Mouse (Mus musculus) CH12.LX (cell line): Measurements from ENCODE around the gene Pcbp4. TPM values are rescaled to one million over a fixed set of nuclear protein-coding genes. Genes with fewer than 3 reads are reported as not detected.

Source experiments
- DNase-seq: peaks from one replicate; pipeline ENCODE4 v3.0.0-alpha.2; 2013; ENCODE audit errors: extremely low read depth
- H3K27ac ChIP-seq: 2 replicates; pipeline ENCODE4 v1.5.1; 2012; ENCODE audit warnings: low read depth, mild to moderate bottlenecking, control low read depth, moderate library complexity; ENCODE audit not compliant: insufficient read depth
- H3K27me3 ChIP-seq: replicated peaks from 2 replicates; pipeline ENCODE3; 2012; ENCODE audit warnings: inconsistent platforms
- H3K36me3 ChIP-seq, 2 experiments: replicated peaks in 1 of 2; 2 replicates each; pipeline versions ENCODE3 to v1.6.1; 2012; ENCODE audit warnings: inconsistent platforms in 1 of 2, low read length in 1 of 2, mild to moderate bottlenecking in 1 of 2, mixed read lengths in 1 of 2, moderate library complexity in 1 of 2; ENCODE audit not compliant: control insufficient read depth in 1 of 2, insufficient read depth in 1 of 2
- H3K4me1 ChIP-seq, 2 experiments: 2 replicates each; pipeline ENCODE4 v1.6.1; 2012; ENCODE audit warnings: inconsistent platforms in 1 of 2, moderate library complexity in 1 of 2; ENCODE audit not compliant: insufficient read depth in 2 of 2, control insufficient read depth in 1 of 2
- H3K4me2 ChIP-seq: 2 replicates; pipeline ENCODE4 v1.6.1; 2012; ENCODE audit warnings: low read depth, mild to moderate bottlenecking, control low read depth; ENCODE audit not compliant: poor library complexity, insufficient read depth, severe bottlenecking
- H3K4me3 ChIP-seq, 3 experiments: fragments of 150-350 bp in 1 of 3; sonication (generic) in 1 of 3; replicated peaks in 1 of 3; 2 replicates each; pipeline versions ENCODE3 to v1.5.1; 2011 to 2012; ENCODE audit warnings: low read depth in 2 of 3, low read length in 2 of 3, mild to moderate bottlenecking in 2 of 3, moderate library complexity in 2 of 3, control low read depth in 1 of 3, improper control_type of control experiment in 1 of 3, inconsistent platforms in 1 of 3, mixed read lengths in 1 of 3; ENCODE audit not compliant: poor library complexity in 1 of 3
- H3K79me2 ChIP-seq: replicated peaks from 2 replicates; pipeline ENCODE4 v1.6.1; 2012; ENCODE audit warnings: mild to moderate bottlenecking, moderate library complexity; ENCODE audit not compliant: control insufficient read depth, poor library complexity, insufficient read depth, severe bottlenecking; ENCODE audit errors: extremely low read depth
- H3K9ac ChIP-seq: 2 replicates; pipeline ENCODE4 v1.6.1; 2012; ENCODE audit warnings: low read depth, mild to moderate bottlenecking, control low read depth, moderate library complexity; ENCODE audit not compliant: insufficient read depth
- H3K9me3 ChIP-seq: replicated peaks from 2 replicates; pipeline ENCODE3; 2012; ENCODE audit warnings: low read length, inconsistent platforms, mixed read lengths
- BHLHE40 ChIP-seq: IDR thresholded peaks from 2 replicates; pipeline ENCODE4 v1.6.1; 2011; ENCODE audit warnings: mild to moderate bottlenecking, low read depth, low read length, improper control_type of control experiment
- CHD2 ChIP-seq: IDR thresholded peaks from 2 replicates; pipeline ENCODE4 v1.6.1; 2011; ENCODE audit warnings: low read length, improper control_type of control experiment
- E2F4 ChIP-seq: IDR thresholded peaks from 2 replicates; pipeline ENCODE4 v1.6.1; 2011; ENCODE audit warnings: low read depth, low read length, improper control_type of control experiment; ENCODE audit not compliant: insufficient replicate concordance
- ELF1 ChIP-seq: IDR thresholded peaks from 2 replicates; pipeline ENCODE4 v1.6.1; 2014; ENCODE audit warnings: low read depth, mild to moderate bottlenecking, inconsistent platforms, low read length, improper control_type of control experiment
- EP300 ChIP-seq: IDR thresholded peaks from 2 replicates; pipeline ENCODE4 v1.6.1; 2011; ENCODE audit warnings: low read length, improper control_type of control experiment
- ETS1 ChIP-seq: conservative IDR thresholded peaks from 2 replicates; pipeline ENCODE4 v1.6.1; 2012; ENCODE audit warnings: low read depth, mild to moderate bottlenecking, inconsistent platforms, low read length, improper control_type of control experiment, moderate library complexity
- GABPA ChIP-seq: IDR thresholded peaks from 2 replicates; pipeline ENCODE4 v1.6.1; 2012; ENCODE audit warnings: low read depth, low read length, improper control_type of control experiment, inconsistent platforms; ENCODE audit not compliant: insufficient replicate concordance
- HCFC1 ChIP-seq: IDR thresholded peaks from 2 replicates; pipeline ENCODE4 v1.6.1; 2012; ENCODE audit warnings: low read depth, mild to moderate bottlenecking, inconsistent platforms, low read length, improper control_type of control experiment
- IRF4 ChIP-seq: IDR thresholded peaks from 2 replicates; pipeline ENCODE4 v1.6.1; 2014; ENCODE audit warnings: low read depth, mild to moderate bottlenecking, inconsistent platforms, low read length, improper control_type of control experiment
- JUN ChIP-seq: IDR thresholded peaks from 2 replicates; pipeline ENCODE4 v1.6.1; 2011; ENCODE audit warnings: low read depth, mild to moderate bottlenecking, low read length, improper control_type of control experiment, moderate library complexity; ENCODE audit not compliant: insufficient read depth
- KAT2A ChIP-seq: IDR thresholded peaks from 2 replicates; pipeline ENCODE4 v1.6.1; 2012; ENCODE audit warnings: low read length, improper control_type of control experiment, inconsistent platforms; ENCODE audit not compliant: insufficient replicate concordance
- MAFK ChIP-seq: IDR thresholded peaks from 2 replicates; pipeline ENCODE4 v1.6.1; 2011; ENCODE audit warnings: low read length, improper control_type of control experiment; ENCODE audit not compliant: insufficient replicate concordance
- MAZ ChIP-seq: IDR thresholded peaks from 2 replicates; pipeline ENCODE4 v1.6.1; 2012; ENCODE audit warnings: low read depth, mild to moderate bottlenecking, inconsistent platforms, low read length, improper control_type of control experiment, moderate library complexity
- MYC ChIP-seq: IDR thresholded peaks from 2 replicates; pipeline ENCODE4 v1.6.1; 2011; ENCODE audit warnings: low read depth, mild to moderate bottlenecking, improper control_type of control experiment, low read length
- PAX5 ChIP-seq: IDR thresholded peaks from 2 replicates; pipeline ENCODE4 v1.6.1; 2012; ENCODE audit warnings: low read length, inconsistent platforms, mixed read lengths
- POLR2A ChIP-seq: IDR thresholded peaks from 2 replicates; pipeline ENCODE4 v1.6.1; 2011; ENCODE audit warnings: low read depth, mild to moderate bottlenecking, improper control_type of control experiment, low read length
- RCOR1 ChIP-seq: conservative IDR thresholded peaks from 2 replicates; pipeline ENCODE4 v1.6.1; 2012; ENCODE audit warnings: low read depth, mild to moderate bottlenecking, inconsistent platforms, low read length, improper control_type of control experiment
- SIN3A ChIP-seq: IDR thresholded peaks from 2 replicates; pipeline ENCODE4 v1.6.1; 2012; ENCODE audit warnings: low read length, improper control_type of control experiment, inconsistent platforms
- SMC3 ChIP-seq: IDR thresholded peaks from 2 replicates; pipeline ENCODE4 v1.6.1; 2011; ENCODE audit warnings: low read depth, low read length, improper control_type of control experiment
- TBP ChIP-seq: conservative IDR thresholded peaks from 2 replicates; pipeline ENCODE4 v1.6.1; 2011; ENCODE audit warnings: low read depth, low read length, improper control_type of control experiment
- TCF12 ChIP-seq: IDR thresholded peaks from 2 replicates; pipeline ENCODE4 v1.6.1; 2014; ENCODE audit warnings: low read depth, mild to moderate bottlenecking, inconsistent platforms, low read length, improper control_type of control experiment
- USF2 ChIP-seq: conservative IDR thresholded peaks from 2 replicates; pipeline ENCODE4 v1.6.1; 2011; ENCODE audit warnings: low read depth, low read length, improper control_type of control experiment
- ZC3H11A ChIP-seq: IDR thresholded peaks from 2 replicates; pipeline ENCODE4 v1.6.1; 2012; ENCODE audit warnings: low read depth, mild to moderate bottlenecking, inconsistent platforms, low read length, improper control_type of control experiment
- ZKSCAN1 ChIP-seq: IDR thresholded peaks from 2 replicates; pipeline ENCODE4 v1.6.1; 2012; ENCODE audit warnings: low read depth, inconsistent platforms, low read length, improper control_type of control experiment, borderline replicate concordance
- ZMIZ1 ChIP-seq: IDR thresholded peaks from 2 replicates; pipeline ENCODE4 v1.6.1; 2012; ENCODE audit warnings: low read depth, mild to moderate bottlenecking, inconsistent platforms, low read length, improper control_type of control experiment
- ZNF384 ChIP-seq: IDR thresholded peaks from 2 replicates; pipeline ENCODE4 v1.6.1; 2012; ENCODE audit warnings: low read depth, low read length, improper control_type of control experiment, inconsistent platforms
- dilution Hi-C: fragments of 300-500 bp; cut with MboI; formaldehyde crosslinking; loops from 2 replicates; pipeline ENCODE4 v1.14.3; 2020; ENCODE audit warnings: low sequenced_read_pairs; ENCODE audit not compliant: extremely low pct_unique_long_range_greater_than_20kb, extremely low pct_ligation_motif_present
- in situ Hi-C: fragments of 300-500 bp; cut with MboI; formaldehyde crosslinking; loops from 3 replicates; pipeline ENCODE4 v1.14.3; 2019; ENCODE audit warnings: low sequenced_read_pairs, low pct_ligation_motif_present, low pct_unique_long_range_greater_than_20kb, mixed read lengths
- polyA plus RNA-seq: library from polyadenylated mRNA; unstranded; fragments of >175 nt; gene quantifications from 2 replicates; pipeline ENCODE4 v1.2.1, GENCODE M21; 2012; ENCODE audit warnings: low read depth; ENCODE audit not compliant: insufficient read length
- total RNA-seq, 2 experiments: library from RNA; depleted of rRNA; stranded (reverse); fragments of 300-350 nt in 1 of 2; fragments of >200 nt in 1 of 2; gene quantifications; 2 replicates each; pipeline ENCODE4 v1.2.3; 2012 to 2014

The Pcbp4 gene
- total and polyA plus RNA-seq, 3 experiments = 44.0 to 54.2 (median 44.1) TPM

- dilution Hi-C loops = no loop called here
- in situ Hi-C loops = no loop called here
Measured at GRCm38 (mm10) chr9:106449947-106450346, 3.1 kb upstream of the Pcbp4 start.

GRCm38 (mm10) chr9:106450661-106451060 lies 2.4 kb upstream of the Pcbp4 start:
- TF ChIP-seq TBP (no peak), CHD2 (no peak), MYC (no peak), ZC3H11A (no peak), E2F4 (no peak), MAZ (no peak), ZNF384 (no peak), IRF4 (no peak), ELF1 (no peak), JUN (no peak), KAT2A (no peak), ZKSCAN1 (no peak), BHLHE40 (no peak)
- DNase-seq = no peak
- no peaks in the 10 kb centered on the region for H3K9me3 ChIP-seq
- dilution Hi-C loops = no loop called here
- H3K9ac ChIP-seq = no peak overlapping the region
- in situ Hi-C loops = no loop called here
- no peaks in the 10 kb centered on the region for H3K79me2 ChIP-seq
- H3K4me3 ChIP-seq = no peak overlapping the region
- H3K4me2 ChIP-seq = no peak overlapping the region
- H3K4me1 ChIP-seq = peaks cover 19 to 59% of the 10 kb centered on the region in 2 experiments
- no peaks in the 10 kb centered on the region for H3K27me3 ChIP-seq
- no peak overlapping the region for H3K27ac ChIP-seq
- peaks cover 0 to 25% of the 10 kb centered on the region in 2 experiments for H3K36me3 ChIP-seq

More at GRCm38 (mm10) chr9:106449947-106450346, 3.1 kb upstream of the Pcbp4 start:
- Histone ChIP-seq H3K4me2 (no peak overlapping the region), H3K79me2 (no peaks in the 10 kb centered on the region)
- DNase-seq = no peak
- TF ChIP-seq RCOR1 (no peak), CHD2 (no peak), HCFC1 (no peak), MAFK (no peak), POLR2A (no peak), SMC3 (no peak), SIN3A (no peak), ETS1 (no peak), ZMIZ1 (no peak), BHLHE40 (no peak), GABPA (no peak), EP300 (no peak), TCF12 (no peak), ZC3H11A (no peak), USF2 (no peak), ELF1 (no peak), PAX5 (no peak)
- TF ChIP-seq, all 38 proteins: peak for 0
- H3K27ac ChIP-seq = no peak overlapping the region
- peaks cover 0 to 32% of the 10 kb centered on the region in 2 experiments for H3K36me3 ChIP-seq
- peaks cover 16 to 52% of the 10 kb centered on the region in 2 experiments for H3K4me1 ChIP-seq
- no peaks in the 10 kb centered on the region for H3K27me3 ChIP-seq
- H3K4me3 ChIP-seq = no peak overlapping the region
- no peak overlapping the region for H3K9ac ChIP-seq
- H3K9me3 ChIP-seq = no peaks in the 10 kb centered on the region
